Comparison of ENCODE assay signal across 15 mouse cellular contexts in genomic region chr3:149216759-149217400, GRCm38 (mm10).
DNase-seq lines count a peak whose midpoint lies in the region; ATAC-seq and TF ChIP-seq lines count a peak whose summit lies in the region.
"Had no signal": no experiment of that assay in that cellular context is flagged by ENCODE, and none has a peak within 500 bp of the region (broad histone marks: within the 10 kb centered on the region; RNA-seq: fewer than 3 reads in every experiment).

No protein-coding gene starts in this region.

- no peak for DNase-seq in forebrain, embryonic 11.5 days (ENCODE audit: low spot score)
- DNase-seq in urinary bladder, postnatal 14 days (ENCODE audit: low spot score): peak; percentile 58
- no peak for DNase-seq in urinary bladder, postnatal 10 days (ENCODE audit: low spot score)
- DNase-seq in layer of hippocampus, adult 11-12 months (ENCODE audit: low spot score): peak; percentile 42
- DNase-seq in stomach, postnatal 0 days (ENCODE audit: low spot score): peak; percentile 42
- no peak for DNase-seq in gastrocnemius, postnatal 14 days
- DNase-seq: adrenal gland, postnatal 10 days; cerebellum, adult 18-20 months; heart, postnatal 36 days; kidney, adult 9 months had no signal

- WGBS in forebrain, embryonic 13.5 days: 88% methylated on average over 11 of the region's 11 CpGs
- WGBS in forebrain, embryonic 11.5 days: 87% methylated on average over 11 of the region's 11 CpGs
- 67% methylated on average over 10 of the region's 11 CpGs for WGBS in stomach, postnatal 0 days
- WGBS in neural tube, embryonic 15.5 days: 85% methylated on average over 11 of the region's 11 CpGs

- ATAC-seq in forebrain, embryonic 13.5 days: peak; percentile 48; the same call in 1 of the 2 replicates
- ATAC-seq in forebrain, embryonic 11.5 days (replicated peaks; ENCODE audit: low FRiP score): no peak
- peak; percentile 76 for ATAC-seq in stomach, postnatal 0 days (ENCODE audit: low FRiP score, low TSS enrichment)
- ATAC-seq in neural tube, embryonic 15.5 days (ENCODE audit: low FRiP score): no peak

- H3K9ac ChIP-seq in forebrain, embryonic 13.5 days: no peak overlapping the region
- no peak overlapping the region for H3K9ac ChIP-seq in forebrain, embryonic 11.5 days (ENCODE audit: low read length)
- no peak overlapping the region for H3K9ac ChIP-seq in stomach, postnatal 0 days (ENCODE audit: low read length)
- no peak overlapping the region for H3K9ac ChIP-seq in neural tube, embryonic 15.5 days (replicated peaks)
- H3K9ac ChIP-seq: liver, embryonic 14.5 days had no signal

- TF ChIP-seq CTCF in stomach, postnatal 0 days (IDR thresholded peaks at IDR 0.05; ENCODE audit: low read depth): no peak

- intact Hi-C loops in gastrocnemius, postnatal 14 days (cut with DNase I; ENCODE audit: low total_unique reads): no loop called here

- no peaks in the 10 kb centered on the region for H3K9me3 ChIP-seq in forebrain, embryonic 13.5 days (replicated peaks)
- no peaks in the 10 kb centered on the region for H3K9me3 ChIP-seq in forebrain, embryonic 11.5 days (ENCODE audit: control insufficient read depth, low read length)
- no peaks in the 10 kb centered on the region for H3K9me3 ChIP-seq in stomach, postnatal 0 days (ENCODE audit: control insufficient read depth, low read length)
- H3K9me3 ChIP-seq in neural tube, embryonic 15.5 days (replicated peaks): no peaks in the 10 kb centered on the region
- H3K9me3 ChIP-seq: midbrain, embryonic 10.5 days had no signal

- TF ChIP-seq EP300 in stomach, postnatal 0 days (optimal IDR thresholded peaks at IDR 0.05): no peak

- no peaks in the 10 kb centered on the region for H3K36me3 ChIP-seq in forebrain, embryonic 13.5 days (ENCODE audit: poor library complexity, severe bottlenecking)
- no peaks in the 10 kb centered on the region for H3K36me3 ChIP-seq in forebrain, embryonic 11.5 days (ENCODE audit: control insufficient read depth, insufficient read depth, low read length)
- no peaks in the 10 kb centered on the region for H3K36me3 ChIP-seq in stomach, postnatal 0 days (ENCODE audit: control insufficient read depth, insufficient read depth, low read length)
- H3K36me3 ChIP-seq in neural tube, embryonic 15.5 days: no peaks in the 10 kb centered on the region
- H3K36me3 ChIP-seq: midbrain, embryonic 10.5 days had no signal

- no peak overlapping the region for H3K4me2 ChIP-seq in forebrain, embryonic 13.5 days
- H3K4me2 ChIP-seq in forebrain, embryonic 11.5 days (ENCODE audit: low read depth, low read length, severe bottlenecking): no peak overlapping the region
- no peak overlapping the region for H3K4me2 ChIP-seq in stomach, postnatal 0 days (replicated peaks; ENCODE audit: low read depth)
- no peak overlapping the region for H3K4me2 ChIP-seq in neural tube, embryonic 15.5 days

- H3K27ac ChIP-seq in forebrain, embryonic 13.5 days: no peak overlapping the region
- H3K27ac ChIP-seq in forebrain, embryonic 11.5 days (ENCODE audit: low read depth, low read length): no peak overlapping the region
- peak overlapping the region; percentile 45; the same call in 1 of the 2 replicates for H3K27ac ChIP-seq in stomach, postnatal 0 days (replicated peaks)
- H3K27ac ChIP-seq in neural tube, embryonic 15.5 days (replicated peaks): no peak overlapping the region
- H3K27ac ChIP-seq: liver, embryonic 14.5 days; midbrain, embryonic 10.5 days had no signal

- H3K27me3 ChIP-seq in forebrain, embryonic 13.5 days: peaks cover 6% of the 10 kb centered on the region; the same call in 1 of the 2 replicates
- H3K27me3 ChIP-seq in forebrain, embryonic 11.5 days (ENCODE audit: control insufficient read depth, insufficient read depth, low read length): no peaks in the 10 kb centered on the region
- no peaks in the 10 kb centered on the region for H3K27me3 ChIP-seq in stomach, postnatal 0 days (ENCODE audit: control insufficient read depth, insufficient read depth, low read length)
- H3K27me3 ChIP-seq in neural tube, embryonic 15.5 days (replicated peaks): peaks cover 3% of the 10 kb centered on the region; the same call in 1 of the 2 replicates

- no peak overlapping the region for H3K4me3 ChIP-seq in forebrain, embryonic 13.5 days
- H3K4me3 ChIP-seq in forebrain, embryonic 11.5 days (ENCODE audit: low read depth, low read length): no peak overlapping the region
- H3K4me3 ChIP-seq in stomach, postnatal 0 days (ENCODE audit: low read depth, low read length): no peak overlapping the region
- H3K4me3 ChIP-seq in neural tube, embryonic 15.5 days (replicated peaks): no peak overlapping the region
- H3K4me3 ChIP-seq: erythroblast, embryonic 14.5 days; midbrain, embryonic 10.5 days had no signal

- peaks cover 6% of the 10 kb centered on the region for H3K4me1 ChIP-seq in forebrain, embryonic 13.5 days
- H3K4me1 ChIP-seq in forebrain, embryonic 11.5 days (replicated peaks; ENCODE audit: control insufficient read depth, insufficient read depth, low read length): peaks cover 6% of the 10 kb centered on the region; the same call in 1 of the 2 replicates
- peaks cover 6% of the 10 kb centered on the region; the same call in 1 of the 2 replicates for H3K4me1 ChIP-seq in stomach, postnatal 0 days (replicated peaks; ENCODE audit: control insufficient read depth, insufficient read depth)
- H3K4me1 ChIP-seq in neural tube, embryonic 15.5 days: 0 out of 2 replicates have a peak, but pooled peaks cover 5% of the 10 kb centered on the region

Comparison
In these comparisons a context has a peak if more than half of its experiments do, and no peak if none do; other contexts are left out.
1. ATAC-seq: peak in forebrain, embryonic 13.5 days (single experiment) and stomach, postnatal 0 days (single experiment); none in forebrain, embryonic 11.5 days (single experiment) and neural tube, embryonic 15.5 days (single experiment).
2. DNase-seq: peak in urinary bladder, postnatal 14 days (single experiment), layer of hippocampus, adult 11-12 months (single experiment) and stomach, postnatal 0 days (single experiment); none in forebrain, embryonic 11.5 days (single experiment), urinary bladder, postnatal 10 days (single experiment) and gastrocnemius, postnatal 14 days (single experiment).